Mouse (Mus musculus) spleen, postnatal 4 days (tissue): ENCODE data around the gene Ston2.
"Not testable (repeated sequence)": the region's sequence is repeated elsewhere in the genome, so short reads cannot be mapped to it uniquely, and the experiment has no call there.

Experiments
- DNase-seq, 2 experiments: peaks; one replicate each; pipeline ENCODE4 v3.0.0; 2022; ENCODE audit warnings: low spot score in 2 of 2

Ston2 gene

GRCm38 (mm10) chr12:91789801-91790200 is 1.6 kb upstream of the Ston2 start:
- peak; percentile 47 to 75 for DNase-seq

- DNase-seq, result not testable (repeated sequence)
Observed at GRCm38 (mm10) chr12:91788446-91788845, 259 bp upstream of the Ston2 start.

DNA sequence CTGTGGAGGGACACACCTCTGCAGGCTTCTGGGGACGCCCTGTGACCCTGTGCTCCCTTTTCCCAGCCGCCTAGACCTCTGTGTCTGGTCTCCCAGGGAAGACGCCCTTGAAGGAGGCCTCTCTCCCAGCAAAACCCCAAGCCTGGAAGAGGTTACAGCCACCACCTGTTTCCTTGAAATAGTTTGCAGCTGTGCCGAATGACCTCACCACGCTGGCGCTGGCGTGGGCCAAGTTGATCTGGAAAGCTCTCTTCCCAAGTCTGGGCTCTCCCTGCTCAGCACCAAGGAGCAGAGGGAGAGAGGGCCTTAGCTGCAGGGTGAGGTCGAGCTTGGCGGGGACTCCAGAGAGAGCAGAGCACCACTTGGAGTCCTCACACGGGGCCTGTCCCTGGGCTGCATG is 1.8 kb downstream of the Ston2 start:
- DNase-seq, result no peak

DNA sequence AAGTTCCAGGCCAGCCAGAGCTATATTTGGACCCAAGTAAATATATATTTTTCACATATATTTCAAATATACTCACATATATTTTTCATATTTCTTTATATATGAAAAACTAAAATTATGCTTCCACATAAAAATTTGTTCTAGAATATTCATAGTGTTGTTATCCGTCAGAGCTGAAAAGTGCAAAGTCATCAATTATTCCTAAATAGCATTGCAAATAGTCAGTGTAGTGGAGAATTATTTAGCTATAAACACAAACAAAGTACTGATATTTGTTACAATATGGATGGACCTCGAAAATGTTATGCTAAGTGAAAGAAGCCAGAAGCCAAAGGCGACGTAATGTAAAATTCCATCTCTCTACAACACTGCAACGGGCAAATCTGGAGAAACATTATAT is 6.8 kb downstream of the Ston2 start:
- DNase-seq, result no peak

- DNase-seq, result no peak
Observed at GRCm38 (mm10) chr12:91780531-91780930, 7.7 kb downstream of the Ston2 start.

DNA sequence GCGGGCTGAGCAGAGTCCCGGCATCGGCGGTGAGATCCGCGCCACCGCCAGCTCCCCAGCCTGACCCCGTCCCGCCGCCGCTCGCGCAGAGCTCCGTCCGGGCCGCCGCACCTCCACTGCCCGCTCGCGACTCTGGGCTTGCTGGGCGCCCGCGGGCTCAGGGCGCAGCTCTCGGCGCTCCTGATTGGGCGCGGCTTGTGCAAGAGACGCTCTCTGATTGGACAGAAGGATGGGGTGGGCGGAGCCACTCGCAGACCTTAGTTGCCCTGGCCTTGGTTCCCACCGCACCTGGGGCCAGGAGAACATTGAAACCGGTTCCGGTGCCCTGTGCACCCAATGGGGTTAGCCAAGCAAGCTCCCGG is 9.2 kb downstream of the Ston2 start:
- peak; percentile 71 to 83 for DNase-seq

DNA sequence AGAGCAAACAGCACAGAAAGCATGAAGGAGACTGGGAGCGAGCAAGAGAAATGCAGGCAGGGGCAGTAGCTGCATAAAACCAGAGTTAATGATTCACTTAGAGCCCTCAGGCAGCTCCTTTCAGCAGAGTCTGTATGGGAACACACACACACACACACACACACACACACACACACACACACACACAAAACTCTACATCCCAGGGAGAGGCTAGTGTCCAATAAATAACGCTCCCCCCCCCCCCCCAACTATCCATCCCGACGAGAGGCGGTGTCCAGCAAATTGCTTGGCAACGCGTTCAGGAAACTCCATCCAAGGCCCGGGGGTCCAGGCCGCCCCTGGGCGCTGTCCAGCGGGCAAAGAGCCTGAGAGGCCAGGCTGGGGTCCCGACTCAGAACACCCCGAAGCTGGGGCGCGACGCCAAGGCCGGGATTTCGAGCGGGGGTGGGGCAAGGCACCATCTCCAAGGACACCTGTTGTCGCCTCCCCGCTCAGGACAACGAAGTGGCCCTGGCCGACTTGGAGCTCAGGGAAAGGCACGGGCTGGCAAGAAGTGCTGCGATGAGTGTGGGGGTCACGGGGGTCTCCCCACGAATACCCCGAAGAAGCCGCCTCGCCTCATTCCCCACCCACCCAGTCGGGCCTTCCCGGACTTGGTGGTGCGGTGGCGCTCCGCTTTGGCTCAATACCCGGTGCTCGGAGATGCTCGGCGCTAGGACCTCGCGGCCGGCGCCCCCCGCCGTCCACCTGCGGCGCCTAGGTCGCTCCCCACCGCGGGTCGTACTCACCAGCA is 9.8 kb downstream of the Ston2 start:
- DNase-seq, result peak in 1 of 2 experiments; percentile 25

DNA sequence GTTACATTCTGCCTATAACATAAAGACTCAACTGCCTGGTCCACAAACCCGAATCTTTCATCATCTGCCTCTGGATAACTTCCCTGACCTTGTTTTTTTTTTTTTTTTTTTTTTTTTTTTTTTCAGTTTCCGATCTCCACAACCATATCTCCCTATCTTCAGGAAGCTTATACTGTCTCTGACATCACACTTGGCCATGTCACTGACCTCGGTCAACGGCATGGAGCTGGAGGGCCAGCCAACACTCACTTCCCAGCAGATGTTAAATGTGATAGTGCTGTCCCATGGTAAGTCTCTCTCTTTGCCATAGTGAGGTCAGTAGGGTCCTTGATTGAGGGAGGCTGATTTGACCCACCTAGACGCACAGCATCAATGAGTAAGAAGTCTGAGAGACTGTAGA is 11.8 kb downstream of the Ston2 start:
- no peak for DNase-seq

DNA sequence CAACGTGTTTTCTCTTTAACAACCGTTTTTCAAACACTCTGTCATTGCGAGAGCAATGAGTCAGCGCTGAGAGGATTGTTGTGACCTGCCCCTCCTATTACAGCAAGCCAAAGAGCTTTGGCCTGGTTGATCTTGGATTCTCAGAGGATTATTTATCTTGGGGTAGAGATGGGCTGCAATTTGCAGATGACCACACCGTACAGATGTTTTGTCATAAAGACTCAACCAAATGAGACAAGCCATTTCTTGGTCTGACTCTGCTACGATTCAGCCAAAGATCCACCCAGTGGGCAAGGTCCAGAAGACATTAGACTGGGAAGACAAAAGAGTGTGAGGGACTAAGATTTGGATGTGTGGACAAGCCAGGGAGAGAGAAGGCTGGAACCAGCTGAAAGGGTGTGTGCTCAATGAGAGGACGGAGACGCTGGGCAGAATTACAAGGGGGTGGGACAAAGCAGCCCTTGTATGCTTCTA is 13.3 kb downstream of the Ston2 start:
- DNase-seq, result no peak

DNA sequence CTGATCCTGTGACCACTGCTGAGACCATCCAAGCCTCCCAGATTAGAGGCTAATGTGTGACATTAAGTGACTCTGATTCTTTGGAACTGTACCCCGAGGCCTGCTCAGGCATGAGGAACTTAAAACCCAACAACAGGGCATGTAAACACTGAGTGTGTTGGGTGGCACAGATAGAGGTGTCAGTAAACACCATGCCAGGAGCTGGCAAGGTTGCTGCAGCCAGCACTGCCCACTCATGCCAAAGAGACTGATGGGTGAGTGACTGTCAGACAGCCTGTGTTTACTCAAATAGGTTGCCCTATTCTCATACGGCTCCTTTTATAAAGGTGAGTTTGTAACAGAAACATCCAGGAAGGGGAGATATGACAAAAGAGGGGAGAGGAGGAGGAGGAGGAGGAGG is 19.3 kb downstream of the Ston2 start:
- no peak for DNase-seq

DNA sequence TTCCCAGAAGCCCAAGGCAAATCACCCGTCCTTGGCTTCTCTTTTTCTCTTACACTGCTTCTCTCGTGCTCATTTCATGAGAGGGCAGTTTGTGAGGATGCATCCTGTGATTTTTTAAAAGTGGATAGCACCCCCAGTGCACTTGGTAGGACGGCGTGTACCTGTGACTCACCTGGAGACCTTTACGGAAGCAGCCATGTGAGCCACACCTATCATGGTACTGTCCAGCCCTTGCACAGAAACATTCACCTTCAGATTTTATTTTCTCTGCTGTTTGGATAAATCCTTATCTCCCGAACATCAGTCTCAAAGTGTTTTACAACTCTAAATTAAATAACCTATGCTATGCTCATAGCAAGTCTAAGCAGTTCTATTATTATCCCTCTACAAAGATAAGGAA is 20.0 kb downstream of the Ston2 start:
- DNase-seq, result no peak

GRCm38 (mm10) chr12:91766338-91767107 is 21.7 kb downstream of the Ston2 start:
- DNase-seq, result peak; percentile 55 to 72

GRCm38 (mm10) chr12:91765504-91765903 is 22.7 kb downstream of the Ston2 start:
- DNase-seq, result peak; percentile 32 to 68

- no peak for DNase-seq
Observed at GRCm38 (mm10) chr12:91765054-91765453, 23.1 kb downstream of the Ston2 start.

- DNase-seq, result no peak
Observed at GRCm38 (mm10) chr12:91764471-91764870, 23.7 kb downstream of the Ston2 start.

DNA sequence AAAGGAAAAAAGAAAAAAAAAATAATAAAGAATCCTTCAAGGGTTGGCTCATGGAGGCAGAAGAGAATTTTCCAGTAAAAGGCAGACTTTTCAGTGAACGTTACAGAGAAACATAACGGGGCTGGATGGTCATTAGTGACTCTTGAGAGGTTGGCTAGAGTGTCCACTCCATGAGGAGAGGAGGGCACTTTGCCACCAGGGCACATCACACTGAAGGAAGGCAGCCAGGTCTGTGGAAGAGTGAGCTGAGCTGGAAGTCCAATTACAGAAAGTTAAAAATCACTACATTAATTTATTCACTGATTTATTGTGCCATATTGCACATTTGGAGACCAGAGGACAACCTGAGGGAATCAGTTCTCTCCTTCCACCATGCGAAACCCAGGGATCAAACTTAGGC is 28.4 kb downstream of the Ston2 start:
- DNase-seq, result peak in 1 of 2 experiments; percentile 43

DNA sequence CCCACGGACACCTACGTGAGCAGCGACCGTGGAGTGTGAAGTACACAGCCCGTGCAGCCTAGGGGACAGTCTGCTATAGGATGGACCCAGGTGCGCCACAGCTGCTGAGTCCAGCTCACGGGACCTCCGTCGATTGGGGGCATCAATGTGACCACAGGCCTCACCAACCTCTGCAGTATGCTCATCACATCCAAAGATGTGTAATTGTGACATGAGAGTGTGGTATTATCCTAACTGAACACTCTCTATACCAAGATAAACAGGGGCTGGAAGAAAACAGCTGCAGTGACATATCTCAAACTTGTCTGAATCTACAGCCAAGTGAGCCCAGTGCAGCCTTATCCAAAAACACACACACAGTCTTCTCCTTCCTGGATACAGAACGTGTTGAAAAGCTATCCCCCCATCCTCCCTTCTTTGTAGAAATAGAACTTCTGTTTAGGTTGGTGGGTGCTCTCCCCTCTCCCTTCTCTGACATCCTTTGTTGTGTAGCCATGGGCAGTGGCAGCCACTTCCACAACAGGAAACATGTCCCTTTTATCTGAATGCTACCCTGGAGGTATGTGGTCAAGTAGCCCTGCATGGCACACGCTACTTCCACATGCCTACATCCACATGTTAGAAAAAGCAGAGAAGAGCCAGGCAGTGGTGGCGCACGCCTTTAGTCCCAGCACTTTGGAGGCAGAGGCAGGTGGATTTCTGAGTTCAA is 30.2 kb downstream of the Ston2 start:
- DNase-seq, result peak in 1 of 2 experiments; percentile 52

GRCm38 (mm10) chr12:91756562-91757166 is 31.5 kb downstream of the Ston2 start:
- DNase-seq, result no peak

- no peak for DNase-seq
Observed at GRCm38 (mm10) chr12:91754606-91755005, 33.6 kb downstream of the Ston2 start.

DNA sequence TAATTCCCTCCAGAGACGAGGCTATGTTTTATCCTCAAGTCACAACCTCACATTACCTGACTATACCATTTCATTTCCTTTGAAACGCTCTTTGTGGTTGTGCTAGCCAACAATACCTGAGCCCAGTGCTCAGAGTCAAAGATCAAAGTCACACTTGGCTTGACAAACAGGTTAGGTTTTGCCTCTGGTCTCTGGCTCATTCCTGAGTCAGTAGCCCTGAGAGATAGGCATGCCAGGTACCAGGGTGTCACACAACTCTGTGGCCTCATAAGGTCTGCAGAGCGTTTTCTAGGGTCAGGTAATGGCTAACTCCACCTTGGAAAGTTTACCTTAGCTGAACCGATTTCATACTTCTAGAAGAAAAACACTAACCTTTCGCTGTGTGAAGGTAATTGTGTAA is 35.5 kb downstream of the Ston2 start:
- DNase-seq, result no peak

GRCm38 (mm10) chr12:91751893-91752597 is 36.1 kb downstream of the Ston2 start:
- DNase-seq, result no peak
